Mouse (Mus musculus) G1E (cell line): ENCODE results near the gene Enoph1.

ENCODE experiments used
- CTCF ChIP-seq: IDR thresholded peaks from 2 replicates; pipeline ENCODE4 v1.5.1; 2012; ENCODE audit warnings: low read depth, low read length, inconsistent platforms, mixed read lengths
- GATA1 ChIP-seq: IDR thresholded peaks from 2 replicates; pipeline ENCODE4 v1.6.1; 2012; ENCODE audit warnings: borderline replicate concordance, low read length, inconsistent platforms, mixed read lengths
- POLR2AphosphoS5 ChIP-seq: IDR thresholded peaks from 2 replicates; pipeline ENCODE4 v1.6.1; 2012; ENCODE audit warnings: low read depth, low read length, inconsistent platforms; ENCODE audit not compliant: insufficient replicate concordance
- TAL1 ChIP-seq: conservative IDR thresholded peaks from 2 replicates; pipeline ENCODE4 v1.6.1; 2012; ENCODE audit warnings: low read depth, low read length, inconsistent platforms, mixed read lengths

GRCm38 (mm10) chr5:99994680-99995079, 45.1 kb upstream of the Enoph1 start:
- TF ChIP-seq GATA1 (no peak), TAL1 (no peak), CTCF (no peak), POLR2AphosphoS5 (no peak)
